29 mouse cellular contexts compared by ENCODE assay signal in genomic region chr15:63517301-63517700, GRCm38 (mm10).
DNase-seq lines count a peak whose midpoint lies in the region; ATAC-seq and TF ChIP-seq lines count a peak whose summit lies in the region.
"Had no signal": no experiment of that assay in that cellular context is flagged by ENCODE, and none has a peak within 500 bp of the region (broad histone marks: within the 10 kb centered on the region; RNA-seq: fewer than 3 reads in every experiment).

No protein-coding gene starts in this region.

- no peaks in the 10 kb centered on the region for H3K36me3 ChIP-seq in myocyte (ENCODE audit: control insufficient read depth, insufficient read depth)
- H3K36me3 ChIP-seq in hindbrain, embryonic 11.5 days (ENCODE audit: control insufficient read depth, insufficient read depth, low read length), result no peaks in the 10 kb centered on the region
- H3K36me3 ChIP-seq: forebrain, embryonic 12.5 days; forebrain, embryonic 15.5 days; G1E; heart, embryonic 12.5 days; heart, embryonic 15.5 days; hindbrain, embryonic 12.5 days; hindbrain, embryonic 15.5 days had no signal

- H3K27ac ChIP-seq in hindbrain, embryonic 11.5 days (ENCODE audit: low read depth, low read length), result no peak overlapping the region
- H3K27ac ChIP-seq: forebrain, embryonic 12.5 days; forebrain, embryonic 15.5 days; gastrocnemius, adult 2 months; heart, embryonic 15.5 days; hindbrain, embryonic 12.5 days; hindbrain, embryonic 15.5 days had no signal

- H3K9me3 ChIP-seq in hindbrain, embryonic 11.5 days (ENCODE audit: control insufficient read depth, low read length), result no peaks in the 10 kb centered on the region
- H3K9me3 ChIP-seq: forebrain, embryonic 12.5 days; forebrain, embryonic 15.5 days; G1E; heart, embryonic 12.5 days; heart, embryonic 15.5 days; hindbrain, embryonic 12.5 days; hindbrain, embryonic 15.5 days had no signal

- DNase-seq in adrenal gland, adult 2 months, result peak; percentile 6
- no peak for DNase-seq in adrenal gland, postnatal 4 days (ENCODE audit: low spot score in 2 of 2)
- peak; percentile 47 for DNase-seq in 3T3-L1 (ENCODE audit: low read depth, low spot score)
- peak; percentile 10 for DNase-seq in brain, adult 2 months (ENCODE audit: low read depth, low spot score)
- DNase-seq in thymus, postnatal 14 days, result no peak
- DNase-seq in hindbrain, embryonic 11.5 days (ENCODE audit: low spot score), result no peak
- DNase-seq: adrenal gland, postnatal 10 days; adrenal gland, postnatal 36 days; B cell, adult 2 months; cerebellum, adult 11-12 months; cerebellum, adult 8-10 months; cerebellum, postnatal 10 days; cerebellum, postnatal 36 days; gastrocnemius, adult 2 months; gastrocnemius, postnatal 14 days; heart, adult 11 months; heart, postnatal 14 days; heart, postnatal 4 days had no signal

- no peak for TF ChIP-seq POLR2A in myocyte (IDR thresholded peaks at IDR 0.05; ENCODE audit: insufficient read length, low read depth)

- no peaks in the 10 kb centered on the region for H3K4me1 ChIP-seq in hindbrain, embryonic 11.5 days (replicated peaks; ENCODE audit: control insufficient read depth, insufficient read depth, low read length)
- H3K4me1 ChIP-seq: forebrain, embryonic 12.5 days; forebrain, embryonic 15.5 days; heart, embryonic 12.5 days; heart, embryonic 15.5 days; hindbrain, embryonic 12.5 days; hindbrain, embryonic 15.5 days had no signal

- 85% methylated on average over 3 of the region's 3 CpGs for WGBS in hindbrain, embryonic 11.5 days

- no peak overlapping the region for H3K4me3 ChIP-seq in myocyte
- H3K4me3 ChIP-seq in hindbrain, embryonic 11.5 days (ENCODE audit: low read depth, low read length), result no peak overlapping the region
- H3K4me3 ChIP-seq: forebrain, embryonic 12.5 days; forebrain, embryonic 15.5 days; gastrocnemius, adult 2 months; heart, embryonic 12.5 days; heart, embryonic 15.5 days; hindbrain, embryonic 12.5 days; hindbrain, embryonic 15.5 days had no signal

- H3K27me3 ChIP-seq in myocyte (ENCODE audit: control insufficient read depth, insufficient read depth, insufficient read length), result no peaks in the 10 kb centered on the region
- H3K27me3 ChIP-seq in hindbrain, embryonic 11.5 days (ENCODE audit: control insufficient read depth, insufficient read depth, low read length), result no peaks in the 10 kb centered on the region
- H3K27me3 ChIP-seq: CH12.LX; forebrain, embryonic 12.5 days; forebrain, embryonic 15.5 days; heart, embryonic 12.5 days; heart, embryonic 15.5 days; hindbrain, embryonic 12.5 days; hindbrain, embryonic 15.5 days had no signal

- peak overlapping the region; percentile 40 for H3K4me2 ChIP-seq in myocyte (ENCODE audit: low read depth)
- no peak overlapping the region for H3K4me2 ChIP-seq in hindbrain, embryonic 11.5 days (replicated peaks; ENCODE audit: low read depth, low read length)
- H3K4me2 ChIP-seq: forebrain, embryonic 12.5 days; forebrain, embryonic 15.5 days; heart, embryonic 12.5 days; heart, embryonic 15.5 days; hindbrain, embryonic 12.5 days; hindbrain, embryonic 15.5 days had no signal

- no peak overlapping the region for H3K9ac ChIP-seq in hindbrain, embryonic 11.5 days (ENCODE audit: low read depth, low read length)
- H3K9ac ChIP-seq: forebrain, embryonic 12.5 days; forebrain, embryonic 15.5 days; heart, embryonic 12.5 days; heart, embryonic 15.5 days; hindbrain, embryonic 12.5 days; hindbrain, embryonic 15.5 days had no signal

- H3ac ChIP-seq in myocyte (ENCODE audit: control insufficient read depth, insufficient read length), result no peak overlapping the region

- ATAC-seq in hindbrain, embryonic 11.5 days (ENCODE audit: low FRiP score), result no peak
- ATAC-seq: activated CD4-positive, CD25-positive, alpha-beta regulatory T cell, adult 4 months; forebrain, embryonic 15.5 days; intestine, postnatal 0 days had no signal

- H3K79me2 ChIP-seq in myocyte (ENCODE audit: control insufficient read depth, insufficient read depth), result no peaks in the 10 kb centered on the region

TF ChIP-seq in myocyte, 11 proteins besides CTCF, POLR2A, EP300 and RAD21:
- TF ChIP-seq TCF12 (IDR thresholded peaks at IDR 0.05; ENCODE audit: insufficient read depth, poor library complexity, severe bottlenecking) (no peak), E2F4 (IDR thresholded peaks at IDR 0.05; ENCODE audit: insufficient read depth) (no peak), MAX (IDR thresholded peaks at IDR 0.05; ENCODE audit: low read depth) (no peak), USF1 (IDR thresholded peaks at IDR 0.05; ENCODE audit: low read depth) (no peak), MYOG (IDR thresholded peaks at IDR 0.05; ENCODE audit: control insufficient read depth in 1 of 3, insufficient read depth in 1 of 3, insufficient read length in 2 of 3, low read depth in 2 of 3) (no peak), CEBPB (IDR thresholded peaks at IDR 0.05; ENCODE audit: insufficient read depth, poor library complexity, severe bottlenecking) (no peak), REST (IDR thresholded peaks at IDR 0.05; ENCODE audit: insufficient read depth, insufficient read length) (no peak)

Comparison
In these comparisons a context has a peak if more than half of its experiments do, and no peak if none do; other contexts are left out.
1. DNase-seq: peak in adrenal gland, adult 2 months (single experiment), 3T3-L1 (single experiment) and brain, adult 2 months (single experiment); none in adrenal gland, postnatal 4 days (0 of 2), thymus, postnatal 14 days (single experiment) and hindbrain, embryonic 11.5 days (single experiment).